Mouse (Mus musculus) thymus, adult 2 months (tissue): ENCODE measurements at regions not wholly inside any gene's neighbourhood (a gene's known extent, or its start where the extent isn't known, plus 50 kb on each side); places are given as distances from the start of the nearest gene placed in this dataset.

Experiments
- DNase-seq: peaks from one replicate; pipeline ENCODE4 v3.0.0; 2021
- H3K27ac ChIP-seq: fragments of 200-500 bp; 2 replicates; pipeline ENCODE4 v1.5.1; 2012; ENCODE audit warnings: low read length, control low read depth; ENCODE audit not compliant: control insufficient read depth, insufficient read depth
- H3K27me3 ChIP-seq: fragments of 200-500 bp; 2 replicates; pipeline ENCODE4 v1.6.1; 2012; ENCODE audit warnings: mild to moderate bottlenecking, low read length, moderate library complexity, mixed read lengths; ENCODE audit not compliant: control insufficient read depth, insufficient read depth
- H3K36me3 ChIP-seq: fragments of 200-500 bp; 2 replicates; pipeline ENCODE4 v1.6.1; 2012; ENCODE audit warnings: mild to moderate bottlenecking, low read length, moderate library complexity; ENCODE audit not compliant: control insufficient read depth, insufficient read depth
- H3K4me1 ChIP-seq: fragments of 200-500 bp; replicated peaks from 2 replicates; pipeline ENCODE4 v1.6.1; 2012; ENCODE audit warnings: low read length; ENCODE audit not compliant: control insufficient read depth, insufficient read depth
- H3K4me3 ChIP-seq: fragments of 200-500 bp; 2 replicates; pipeline ENCODE4 v1.5.1; 2012; ENCODE audit warnings: mild to moderate bottlenecking, low read length, control low read depth, moderate library complexity; ENCODE audit not compliant: control insufficient read depth, insufficient read depth
- CTCF ChIP-seq: fragments of 200-500 bp; IDR thresholded peaks from 2 replicates; pipeline ENCODE4 v1.5.1; 2012; ENCODE audit warnings: mild to moderate bottlenecking, control low read depth, low read length, moderate library complexity, borderline replicate concordance; ENCODE audit not compliant: control insufficient read depth, poor library complexity, insufficient read depth; ENCODE audit errors: extremely low read depth
- POLR2A ChIP-seq: fragments of 200-500 bp; IDR thresholded peaks from 2 replicates; pipeline ENCODE4 v1.6.1; 2012; ENCODE audit warnings: mild to moderate bottlenecking, low read length, control low read depth, moderate library complexity; ENCODE audit not compliant: control insufficient read depth, poor library complexity, insufficient read depth; ENCODE audit errors: extremely low read depth
- WGBS: fragments of 180-500 bp; shearing (Covaris S2); methylation state at CpG from one replicate; pipeline ENCODE4 v1.1.7; 2018; 5-methylcytosine and 5-hydroxymethylcytosine counted together

GRCm38 (mm10) chr4:32185986-32186385 lies 52.6 kb upstream of the Bach2 start:
- 95% methylated on average over 10 of the region's 10 CpGs for WGBS
- H3K4me3 ChIP-seq, result no peak overlapping the region
- no peak for DNase-seq
- H3K36me3 ChIP-seq, result no peaks in the 10 kb centered on the region
- no peak for TF ChIP-seq POLR2A
- TF ChIP-seq CTCF, result no peak
- H3K27me3 ChIP-seq, result no peaks in the 10 kb centered on the region
- no peaks in the 10 kb centered on the region for H3K4me1 ChIP-seq
- no peak overlapping the region for H3K27ac ChIP-seq

GRCm38 (mm10) chr4:32187154-32187553 lies 51.5 kb upstream of the Bach2 start:
- H3K27me3 ChIP-seq, result no peaks in the 10 kb centered on the region
- no peak for DNase-seq
- no peaks in the 10 kb centered on the region for H3K4me1 ChIP-seq
- H3K4me3 ChIP-seq, result no peak overlapping the region
- WGBS, result 61% methylated on average over 4 of the region's 4 CpGs
- no peak for TF ChIP-seq POLR2A
- no peak for TF ChIP-seq CTCF
- no peaks in the 10 kb centered on the region for H3K36me3 ChIP-seq
- no peak overlapping the region for H3K27ac ChIP-seq

DNA sequence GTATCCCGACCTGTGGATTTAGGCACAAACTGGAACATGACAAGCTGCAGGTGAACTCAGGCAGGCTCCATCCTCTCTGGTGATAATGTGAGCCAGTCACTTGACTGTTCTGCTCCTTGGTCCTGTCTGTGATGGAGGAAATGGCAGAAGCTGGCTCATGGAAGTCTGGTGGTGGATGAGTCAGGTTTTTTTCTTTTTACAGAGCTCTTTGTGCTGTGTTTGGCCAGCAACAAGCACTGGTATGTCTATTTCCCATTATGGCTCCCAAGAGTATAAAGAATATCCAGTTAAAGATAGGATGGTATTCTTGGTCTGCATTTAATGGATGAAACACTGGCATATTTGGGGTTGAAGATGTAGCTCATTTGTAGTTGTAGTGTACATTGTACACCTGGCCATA lies 50.5 kb upstream of the Bach2 start:
- 98% methylated on average over 1 of the region's 1 CpGs for WGBS
- Histone ChIP-seq H3K27ac (no peak overlapping the region), H3K4me3 (no peak overlapping the region), H3K27me3 (no peaks in the 10 kb centered on the region), H3K4me1 (no peaks in the 10 kb centered on the region), H3K36me3 (no peaks in the 10 kb centered on the region)
- DNase-seq, result no peak
- TF ChIP-seq POLR2A (no peak), CTCF (no peak)

DNA sequence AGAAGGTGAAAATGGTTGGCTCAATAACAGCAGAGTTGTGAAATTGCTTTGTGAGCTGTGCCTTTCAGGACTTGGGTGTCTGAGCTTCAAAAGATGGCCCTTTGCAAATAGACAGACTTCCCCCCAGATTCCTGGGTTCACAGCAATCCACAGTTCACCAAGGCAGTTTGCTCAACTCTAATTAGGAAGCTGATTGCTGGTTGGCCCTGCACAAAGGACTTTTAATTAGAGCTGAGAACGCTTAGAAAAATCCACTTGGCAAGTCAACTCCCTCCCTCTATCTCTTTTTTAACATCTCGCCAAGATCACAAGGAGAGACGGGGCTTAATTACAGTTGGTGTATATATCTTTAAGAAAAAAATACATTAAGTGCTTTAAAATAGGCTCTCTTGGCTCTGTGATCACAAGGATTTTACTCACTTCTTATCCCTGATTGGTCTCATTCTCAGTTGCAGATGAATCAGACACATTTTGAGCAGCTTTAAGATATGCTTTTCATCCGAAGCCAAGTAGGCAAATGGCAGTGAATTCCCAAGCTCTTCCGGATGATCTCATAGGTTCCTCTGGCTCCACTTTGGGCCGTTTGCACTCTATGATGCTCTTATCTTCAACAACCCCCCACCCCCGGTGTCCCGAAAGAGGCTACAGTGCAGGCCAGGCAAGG lies 49.7 kb upstream of the Bach2 start:
- Histone ChIP-seq H3K4me3 (no peak overlapping the region), H3K27ac (no peak overlapping the region), H3K36me3 (no peaks in the 10 kb centered on the region), H3K27me3 (no peaks in the 10 kb centered on the region), H3K4me1 (no peaks in the 10 kb centered on the region)
- no peak for DNase-seq
- WGBS, result 91% methylated on average over 8 of the region's 8 CpGs
- TF ChIP-seq POLR2A, result no peak
- no peak for TF ChIP-seq CTCF
